Mouse (Mus musculus) bone marrow macrophage, adult 2 months (primary cell): Measurements from ENCODE around the gene Gm20708.

ENCODE experiments used
- CTCF ChIP-seq: IDR thresholded peaks from 2 replicates; pipeline ENCODE4 v1.5.1; 2012; ENCODE audit warnings: low read depth, mild to moderate bottlenecking, low read length, moderate library complexity
- POLR2A ChIP-seq: IDR thresholded peaks from 2 replicates; pipeline ENCODE4 v1.6.1; 2012; ENCODE audit warnings: mild to moderate bottlenecking, low read depth, low read length, borderline replicate concordance

DNA sequence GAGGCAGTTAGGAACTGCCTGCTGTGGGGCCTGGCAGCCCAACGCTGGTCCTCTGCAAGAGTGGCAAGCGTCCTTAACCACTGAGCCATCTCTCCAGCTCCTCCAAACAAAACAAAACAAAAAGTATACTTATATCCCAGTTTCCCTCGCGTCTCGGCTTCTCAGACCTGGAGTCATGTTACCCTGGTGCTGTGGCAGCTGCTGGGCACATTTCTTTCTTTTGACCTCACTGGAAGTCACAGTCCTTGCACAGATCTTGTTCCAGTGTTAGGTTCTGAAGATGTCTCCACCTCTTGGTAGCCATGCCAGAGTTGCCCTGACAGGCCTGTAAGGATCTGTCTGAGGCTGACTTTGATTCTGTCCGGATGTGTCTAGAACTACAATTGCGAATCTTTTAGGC, 7.8 kb upstream of the Gm20708 start:
- TF ChIP-seq CTCF, result no peak
- TF ChIP-seq POLR2A, result no peak
